Mouse (Mus musculus): ENCODE measurements around the gene Ift81. TPM values are rescaled to one million over a fixed set of nuclear protein-coding genes. Genes with fewer than 3 reads are reported as not detected.
A peak's percentile ranks its signal among the peaks of the same experiment; 100 is the strongest.

Gene Ift81
- polyA plus RNA-seq, 1 experiment from 2014 or later, result 28.4 TPM

DNA sequence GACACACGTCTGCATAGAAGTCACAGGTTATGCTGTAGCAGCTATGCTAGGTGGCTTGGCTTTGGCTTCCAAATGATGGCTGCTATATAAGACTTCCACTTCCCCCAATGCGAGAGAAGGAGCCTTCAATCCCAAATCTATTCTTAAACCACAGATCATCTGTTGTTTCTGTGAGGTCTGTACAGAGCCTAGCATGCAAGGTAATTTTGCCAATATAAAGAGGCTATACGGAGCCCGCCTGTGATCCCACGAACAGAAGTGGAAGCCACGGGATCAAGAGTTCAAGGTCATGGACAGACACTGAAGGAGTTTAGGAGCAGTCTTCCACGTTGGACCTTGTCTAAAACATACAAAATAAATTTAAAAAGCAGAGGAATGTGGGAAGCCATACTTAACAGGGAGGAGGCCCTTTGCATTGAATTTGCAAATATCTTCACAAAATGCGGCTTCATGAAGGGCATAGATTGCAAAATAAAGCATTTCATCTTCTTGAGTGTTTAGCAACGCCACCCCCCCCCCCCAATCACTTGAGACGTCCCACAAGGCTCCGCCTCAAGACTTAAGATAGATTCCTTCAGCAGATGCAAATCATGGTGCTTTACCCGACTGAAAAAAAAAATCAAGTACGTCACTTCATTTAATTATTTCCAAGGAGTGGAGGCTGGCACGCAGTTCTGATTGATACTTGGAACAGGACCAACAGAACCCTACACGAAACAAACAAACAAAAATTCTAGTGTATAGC is 111.1 kb downstream of the Ift81 start:
- WGBS, result 46% methylated on average over 15 of the region's 15 CpGs
- Histone ChIP-seq H3K36me3 (ENCODE audit: control insufficient read depth, insufficient read depth, low read length) (peaks cover 16% of the 10 kb centered on the region), H3K4me1 (replicated peaks; ENCODE audit: control insufficient read depth, insufficient read depth, low read length) (peaks cover 24% of the 10 kb centered on the region), H3K27me3 (replicated peaks; ENCODE audit: control insufficient read depth, insufficient read depth, low read length) (no peaks in the 10 kb centered on the region), H3K9ac (ENCODE audit: low read length) (peak overlapping the region; percentile 99), H3K9me3 (ENCODE audit: control insufficient read depth, low read length) (peaks cover 3% of the 10 kb centered on the region; the same call in 1 of the 2 replicates), H3K4me3 (ENCODE audit: low read depth, low read length) (peak overlapping the region; percentile 96), H3K27ac (ENCODE audit: low read depth) (peak overlapping the region; percentile 64; the same call in 1 of the 2 replicates), H3K4me2 (ENCODE audit: low read length) (peak overlapping the region; percentile 76)
- no peak for ATAC-seq (replicated peaks; ENCODE audit: low FRiP score, low TSS enrichment, low read depth)
- DNase-seq (ENCODE audit: low spot score), result no peak

- H3K9ac ChIP-seq (ENCODE audit: low read length), result peak within 1 kb of the TSS; percentile 99
- H3K36me3 ChIP-seq (ENCODE audit: control insufficient read depth, insufficient read depth, low read length), result peaks cover 20% of the 10 kb centered on the region
- peak within 1 kb of the TSS; percentile 96 for H3K4me3 ChIP-seq (ENCODE audit: low read depth, low read length)
- H3K4me1 ChIP-seq (replicated peaks; ENCODE audit: control insufficient read depth, insufficient read depth, low read length), result peaks cover 24% of the 10 kb centered on the region
- no peaks in the 10 kb centered on the region for H3K27me3 ChIP-seq (replicated peaks; ENCODE audit: control insufficient read depth, insufficient read depth, low read length)
- peak within 1 kb of the TSS; percentile 77 for H3K4me2 ChIP-seq (ENCODE audit: low read length)
- DNase-seq (ENCODE audit: low spot score) (peak; percentile 94), ATAC-seq (replicated peaks; ENCODE audit: low FRiP score, low TSS enrichment, low read depth) (peak; percentile 91)
- H3K27ac ChIP-seq (ENCODE audit: low read depth), result peak within 1 kb of the TSS; percentile 99
- peaks cover 3% of the 10 kb centered on the region; the same call in 1 of the 2 replicates for H3K9me3 ChIP-seq (ENCODE audit: control insufficient read depth, low read length)
- WGBS, result under 1% methylated on average over 71 of the region's 113 CpGs
These were observed 112.0 kb downstream of the Ift81 start, which contains the start of gene Atp2a2 for GRCm38 (mm10) chr5:122502077-122502941. Atp2a2 (minus strand) TSS chr5:122502225.

- Histone ChIP-seq H3K27ac (ENCODE audit: low read depth) (peak overlapping the region; percentile 99), H3K4me3 (ENCODE audit: low read depth, low read length) (peak overlapping the region; percentile 96), H3K4me2 (ENCODE audit: low read length) (peak overlapping the region; percentile 77), H3K4me1 (replicated peaks; ENCODE audit: control insufficient read depth, insufficient read depth, low read length) (peaks cover 24% of the 10 kb centered on the region), H3K36me3 (ENCODE audit: control insufficient read depth, insufficient read depth, low read length) (peaks cover 29% of the 10 kb centered on the region), H3K9me3 (ENCODE audit: control insufficient read depth, low read length) (peaks cover 1% of the 10 kb centered on the region; the same call in 1 of the 2 replicates), H3K9ac (ENCODE audit: low read length) (peak overlapping the region; percentile 99), H3K27me3 (replicated peaks; ENCODE audit: control insufficient read depth, insufficient read depth, low read length) (no peaks in the 10 kb centered on the region)
- ATAC-seq (replicated peaks; ENCODE audit: low FRiP score, low TSS enrichment, low read depth) (peak; percentile 48), DNase-seq (ENCODE audit: low spot score) (peak; percentile 84)
- WGBS, result under 1% methylated on average over 91 of the region's 113 CpGs
These were observed 112.9 kb downstream of the Ift81 start for GRCm38 (mm10) chr5:122501101-122502076.

GRCm38 (mm10) chr5:122500563-122500962 is 113.8 kb downstream of the Ift81 start:
- peak overlapping the region; percentile 96 for H3K4me3 ChIP-seq (ENCODE audit: low read depth, low read length)
- peak overlapping the region; percentile 99 for H3K9ac ChIP-seq (ENCODE audit: low read length)
- no peaks in the 10 kb centered on the region for H3K9me3 ChIP-seq (ENCODE audit: control insufficient read depth, low read length)
- DNase-seq (ENCODE audit: low spot score) (no peak), ATAC-seq (replicated peaks; ENCODE audit: low FRiP score, low TSS enrichment, low read depth) (no peak)
- WGBS, result 24% methylated on average over 5 of the region's 5 CpGs
- peak overlapping the region; percentile 77 for H3K4me2 ChIP-seq (ENCODE audit: low read length)
- H3K27me3 ChIP-seq (replicated peaks; ENCODE audit: control insufficient read depth, insufficient read depth, low read length), result no peaks in the 10 kb centered on the region
- peaks cover 24% of the 10 kb centered on the region for H3K4me1 ChIP-seq (replicated peaks; ENCODE audit: control insufficient read depth, insufficient read depth, low read length)
- 0 out of 2 replicates have a peak overlapping the region, but pooled peaks have one; percentile 99 for H3K27ac ChIP-seq (ENCODE audit: low read depth)
- H3K36me3 ChIP-seq (ENCODE audit: control insufficient read depth, insufficient read depth, low read length), result peaks cover 38% of the 10 kb centered on the region

Other genes starting within 250 kb of the Ift81 start
- gene Gpn3, start 242.6 kb downstream of the Ift81 start, polyA plus RNA-seq (2014; fragmentation: Nextera tagmentation; extraction: Ambion mirVana), result 66.5 and 67.9 TPM in 2 replicates
- gene Fam216a, start 242.2 kb downstream of the Ift81 start, polyA plus RNA-seq (2014; fragmentation: Nextera tagmentation; extraction: Ambion mirVana), result 61.2 and 68.4 TPM in 2 replicates
- gene Arpc3, start 222.6 kb downstream of the Ift81 start, polyA plus RNA-seq (2014; fragmentation: Nextera tagmentation; extraction: Ambion mirVana), result 39.3 and 44.0 TPM in 2 replicates
- 24.1 and 28.1 TPM in 2 replicates for gene Anapc7, start 192.8 kb downstream of the Ift81 start, polyA plus RNA-seq (2014; fragmentation: Nextera tagmentation; extraction: Ambion mirVana)
- gene Atp2a2, start 112.3 kb downstream of the Ift81 start, polyA plus RNA-seq (2014; fragmentation: Nextera tagmentation; extraction: Ambion mirVana), result 39.6 and 43.4 TPM in 2 replicates
- gene P2rx7, start 29.4 kb upstream of the Ift81 start, polyA plus RNA-seq (2014; fragmentation: Nextera tagmentation; extraction: Ambion mirVana), result 1.8 and 2.1 TPM in 2 replicates
- 20.9 and 21.0 TPM in 2 replicates for gene P2rx4, start 93.0 kb upstream of the Ift81 start, polyA plus RNA-seq (2014; fragmentation: Nextera tagmentation; extraction: Ambion mirVana)
- gene Camkk2, start 164.9 kb upstream of the Ift81 start, polyA plus RNA-seq (2014; fragmentation: Nextera tagmentation; extraction: Ambion mirVana), result 24.3 and 27.3 TPM in 2 replicates
- gene Anapc5, start 206.8 kb upstream of the Ift81 start, polyA plus RNA-seq (2014; fragmentation: Nextera tagmentation; extraction: Ambion mirVana), result 448 and 490 TPM in 2 replicates
- 31.8 and 38.2 TPM in 2 replicates for gene Rnf34, start 235.5 kb upstream of the Ift81 start, polyA plus RNA-seq (2014; fragmentation: Nextera tagmentation; extraction: Ambion mirVana)

Data from intestine, embryonic 14.5 days (tissue).